Comparison of ENCODE assay signal across 8 mouse cellular contexts in the genomic region with DNA sequence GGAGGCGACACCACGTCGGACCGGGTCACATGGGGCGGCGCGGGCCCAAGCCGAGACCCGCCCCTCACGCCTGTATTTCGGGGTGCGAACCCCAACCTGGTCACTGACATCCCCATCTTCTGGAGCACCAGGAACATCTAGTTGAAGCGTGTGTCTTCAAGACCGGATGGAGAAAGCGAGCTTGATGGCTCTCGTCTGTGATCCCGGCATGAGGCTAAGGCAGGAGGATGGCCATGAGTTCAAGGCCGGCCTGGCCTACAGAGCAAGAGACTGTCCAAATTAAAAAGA. TPM values are rescaled to one million over a fixed set of nuclear protein-coding genes. Genes with fewer than 3 reads are reported as not detected.
DNase-seq lines count a peak whose midpoint lies in the region; ATAC-seq and TF ChIP-seq lines count a peak whose summit lies in the region.

No protein-coding gene starts in this region.

- H3K9ac ChIP-seq in hindbrain, postnatal 0 days (replicated peaks; ENCODE audit: low read length) = peak overlapping the region; percentile 100
- peak overlapping the region; percentile 81 for H3K9ac ChIP-seq in midbrain, embryonic 15.5 days

- no peaks in the 10 kb centered on the region for H3K36me3 ChIP-seq in hindbrain, postnatal 0 days (ENCODE audit: insufficient read depth, low read length)
- no peaks in the 10 kb centered on the region for H3K36me3 ChIP-seq in midbrain, embryonic 15.5 days (replicated peaks)

- no peaks in the 10 kb centered on the region for H3K9me3 ChIP-seq in hindbrain, postnatal 0 days (ENCODE audit: low read length)
- H3K9me3 ChIP-seq in midbrain, embryonic 15.5 days = no peaks in the 10 kb centered on the region

- H3K4me1 ChIP-seq in hindbrain, postnatal 0 days (ENCODE audit: insufficient read depth, low read length) = no peaks in the 10 kb centered on the region; the same call in none of the 2 replicates
- peaks cover 32% of the 10 kb centered on the region for H3K4me1 ChIP-seq in midbrain, embryonic 15.5 days

- H3K4me3 ChIP-seq in hindbrain, postnatal 0 days (ENCODE audit: low read length) = peak overlapping the region; percentile 83
- peak overlapping the region; percentile 69 for H3K4me3 ChIP-seq in midbrain, embryonic 15.5 days

- H3K27me3 ChIP-seq in hindbrain, postnatal 0 days (ENCODE audit: insufficient read depth, low read length) = no peaks in the 10 kb centered on the region
- H3K27me3 ChIP-seq in midbrain, embryonic 15.5 days (replicated peaks) = no peaks in the 10 kb centered on the region

- peak; percentile 57 for DNase-seq in kidney, adult 11 months
- DNase-seq in kidney, adult 18-20 months = no peak
- DNase-seq in CD4-positive, CD25-positive, alpha-beta regulatory T cell, adult 2 months (ENCODE audit: low read depth, low spot score) = peak; percentile 81
- peak; percentile 60 for DNase-seq in c-Kit-positive CD71-positive TER-119-positive erythroid progenitor cells, embryonic 14.5 days (ENCODE audit: low spot score)
- DNase-seq in hindbrain, postnatal 0 days (ENCODE audit: low spot score) = no peak
- no peak for DNase-seq in ovary, postnatal 36 days (ENCODE audit: low spot score)
- no peak for DNase-seq in urinary bladder, adult 18-20 months (ENCODE audit: low spot score in 2 of 2)

- TF ChIP-seq CTCF in hindbrain, postnatal 0 days (IDR thresholded peaks at IDR 0.05; ENCODE audit: low read depth) = no peak

- peak overlapping the region; percentile 97 for H3K27ac ChIP-seq in hindbrain, postnatal 0 days
- peak overlapping the region; percentile 89 for H3K27ac ChIP-seq in midbrain, embryonic 15.5 days

- peak overlapping the region; percentile 81 for H3K4me2 ChIP-seq in hindbrain, postnatal 0 days (ENCODE audit: low read depth, low read length)
- H3K4me2 ChIP-seq in midbrain, embryonic 15.5 days = peak overlapping the region; percentile 63

- WGBS in hindbrain, postnatal 0 days = 13% methylated on average over 18 of the region's 18 CpGs
- WGBS in midbrain, embryonic 15.5 days = 13% methylated on average over 18 of the region's 18 CpGs

- ATAC-seq in hindbrain, postnatal 0 days = no peak
- ATAC-seq in midbrain, embryonic 15.5 days (replicated peaks) = peak; percentile 24; the same call in 1 of the 2 replicates

RNA-seq across cellular contexts. Expression of gene Fbxw4, which starts 0.3 kb away (rescaled TPM):
- total RNA-seq in hindbrain, postnatal 0 days (2014; rRNA removed) = 65.3 and 77.0 TPM in 2 replicates
- 5.3 and 5.4 TPM in 2 replicates for polyA plus RNA-seq in hindbrain, postnatal 0 days (2015; fragmentation: Nextera tagmentation; extraction: Ambion mirVana)
- 6.1 and 7.8 TPM in 2 replicates for polyA plus RNA-seq in midbrain, embryonic 15.5 days (2015; fragmentation: Nextera tagmentation; extraction: Ambion mirVana)

Comparison
In these comparisons a context has a peak if more than half of its experiments do, and no peak if none do; other contexts are left out.
1. DNase-seq: peak in kidney, adult 11 months (single experiment), CD4-positive, CD25-positive, alpha-beta regulatory T cell, adult 2 months (single experiment) and c-Kit-positive CD71-positive TER-119-positive erythroid progenitor cells, embryonic 14.5 days (single experiment); none in kidney, adult 18-20 months (single experiment), hindbrain, postnatal 0 days (single experiment), ovary, postnatal 36 days (single experiment) and urinary bladder, adult 18-20 months (0 of 2).